Mouse (Mus musculus) myocyte (in vitro differentiated cells): ENCODE measurements at regions not wholly inside any gene's neighbourhood (a gene's known extent, or its start where the extent isn't known, plus 50 kb on each side); places are given as distances from the start of the nearest gene placed in this dataset.

ENCODE experiments used
- H3K27me3 ChIP-seq: one replicate; pipeline ENCODE4 v1.6.1; 2011; ENCODE audit not compliant: control insufficient read depth, insufficient read depth, insufficient read length
- H3K36me3 ChIP-seq: one replicate; pipeline ENCODE4 v1.6.1; 2011; ENCODE audit not compliant: control insufficient read depth, insufficient read depth
- H3K4me2 ChIP-seq: one replicate; pipeline ENCODE4 v1.6.1; 2011; ENCODE audit warnings: low read depth, control low read depth
- H3K4me3 ChIP-seq: one replicate; pipeline ENCODE4 v1.5.1; 2011; ENCODE audit warnings: mild to moderate bottlenecking, control low read depth, moderate library complexity
- H3K79me2 ChIP-seq: one replicate; pipeline ENCODE4 v1.6.1; 2011; ENCODE audit not compliant: control insufficient read depth, insufficient read depth
- H3ac ChIP-seq: one replicate; pipeline ENCODE4 v1.6.1; 2011; ENCODE audit not compliant: control insufficient read depth, insufficient read length
- CEBPB ChIP-seq: IDR thresholded peaks from 2 replicates; pipeline ENCODE4 v1.6.1; 2011; ENCODE audit warnings: mild to moderate bottlenecking, moderate library complexity; ENCODE audit not compliant: poor library complexity, insufficient read depth, severe bottlenecking
- E2F4 ChIP-seq: IDR thresholded peaks from one replicate; pipeline ENCODE4 v1.6.1; 2011; ENCODE audit warnings: mild to moderate bottlenecking, control low read depth, moderate library complexity; ENCODE audit not compliant: insufficient read depth
- MAX ChIP-seq: IDR thresholded peaks from one replicate; pipeline ENCODE4 v1.6.1; 2011; ENCODE audit warnings: low read depth, mild to moderate bottlenecking, control low read depth
- MYOD1 ChIP-seq, 3 experiments: IDR thresholded peaks; one replicate each; pipeline ENCODE4 v1.6.1; 2011; ENCODE audit warnings: control low read depth in 2 of 3, low read depth in 2 of 3, mild to moderate bottlenecking in 2 of 3, moderate library complexity in 1 of 3; ENCODE audit not compliant: insufficient read length in 2 of 3, control insufficient read depth in 1 of 3
- MYOG ChIP-seq, 3 experiments: IDR thresholded peaks; one replicate each; pipeline ENCODE4 v1.6.1; 2011; ENCODE audit warnings: control low read depth in 2 of 3, low read depth in 2 of 3, mild to moderate bottlenecking in 2 of 3; ENCODE audit not compliant: insufficient read length in 2 of 3, control insufficient read depth in 1 of 3, insufficient read depth in 1 of 3
- POLR2A ChIP-seq: IDR thresholded peaks from one replicate; pipeline ENCODE4 v1.6.1; 2011; ENCODE audit warnings: low read depth, mild to moderate bottlenecking, control low read depth, moderate library complexity; ENCODE audit not compliant: insufficient read length
- POLR2AphosphoS2 ChIP-seq: IDR thresholded peaks from one replicate; pipeline ENCODE4 v1.6.1; 2011; ENCODE audit warnings: low read depth, control low read depth; ENCODE audit not compliant: insufficient read length
- REST ChIP-seq: IDR thresholded peaks from one replicate; pipeline ENCODE4 v1.6.1; 2011; ENCODE audit warnings: mild to moderate bottlenecking, control low read depth, moderate library complexity; ENCODE audit not compliant: insufficient read depth, insufficient read length
- SRF ChIP-seq: IDR thresholded peaks from one replicate; pipeline ENCODE4 v1.6.1; 2011; ENCODE audit warnings: low read depth; ENCODE audit not compliant: control insufficient read depth, insufficient read length
- TCF12 ChIP-seq: IDR thresholded peaks from one replicate; pipeline ENCODE4 v1.6.1; 2011; ENCODE audit warnings: mild to moderate bottlenecking, control low read depth; ENCODE audit not compliant: poor library complexity, insufficient read depth, severe bottlenecking
- TCF3 ChIP-seq: IDR thresholded peaks from one replicate; pipeline ENCODE4 v1.6.1; 2011; ENCODE audit warnings: low read depth, control low read depth; ENCODE audit not compliant: insufficient read length
- USF1 ChIP-seq: IDR thresholded peaks from one replicate; pipeline ENCODE4 v1.6.1; 2011; ENCODE audit warnings: low read depth, mild to moderate bottlenecking, control low read depth, moderate library complexity

- no peak overlapping the region for H3K4me2 ChIP-seq
- no peak overlapping the region for H3K4me3 ChIP-seq
- no peak overlapping the region for H3ac ChIP-seq
- TF ChIP-seq CEBPB (no peak), POLR2A (no peak), REST (no peak), MYOD1 (IDR thresholded peaks at IDR 0.05; ENCODE audit: control insufficient read depth in 1 of 3, insufficient read length in 2 of 3, low read depth in 2 of 3) (no peak), TCF3 (no peak), MAX (no peak), TCF12 (no peak)
- H3K27me3 ChIP-seq: no peaks in the 10 kb centered on the region
- H3K79me2 ChIP-seq: no peaks in the 10 kb centered on the region
- no peaks in the 10 kb centered on the region for H3K36me3 ChIP-seq
These were observed 295.8 kb downstream of the Rwdd3 start for GRCm38 (mm10) chr3:120875740-120876139.

GRCm38 (mm10) chr3:120865036-120865435, 306.5 kb downstream of the Rwdd3 start:
- Histone ChIP-seq H3K36me3 (no peaks in the 10 kb centered on the region), H3K79me2 (no peaks in the 10 kb centered on the region), H3K4me3 (no peak overlapping the region), H3K27me3 (no peaks in the 10 kb centered on the region), H3ac (no peak overlapping the region), H3K4me2 (no peak overlapping the region)
- TF ChIP-seq SRF: no peak
- no peak for TF ChIP-seq USF1
- TF ChIP-seq TCF12: no peak
- TF ChIP-seq CEBPB: no peak

GRCm38 (mm10) chr3:120861641-120862040, 309.9 kb downstream of the Rwdd3 start:
- Histone ChIP-seq H3K27me3 (no peaks in the 10 kb centered on the region), H3K79me2 (no peaks in the 10 kb centered on the region), H3ac (no peak overlapping the region), H3K36me3 (no peaks in the 10 kb centered on the region), H3K4me2 (no peak overlapping the region), H3K4me3 (no peak overlapping the region)
- TF ChIP-seq E2F4: no peak
- TF ChIP-seq TCF12: no peak
- no peak for TF ChIP-seq SRF
- TF ChIP-seq TCF3: no peak
- no peak for TF ChIP-seq REST
- no peak for TF ChIP-seq POLR2AphosphoS2

GRCm38 (mm10) chr3:120858281-120858680, 313.2 kb downstream of the Rwdd3 start:
- no peak overlapping the region for H3K4me3 ChIP-seq
- TF ChIP-seq POLR2A (no peak), TCF12 (no peak), MYOD1 (IDR thresholded peaks at IDR 0.05; ENCODE audit: control insufficient read depth in 1 of 3, insufficient read length in 2 of 3, low read depth in 2 of 3) (no peak), SRF (no peak), CEBPB (no peak), E2F4 (no peak), MAX (no peak), MYOG (IDR thresholded peaks at IDR 0.05; ENCODE audit: control insufficient read depth in 1 of 3, insufficient read depth in 1 of 3, insufficient read length in 2 of 3, low read depth in 2 of 3) (no peak), USF1 (no peak), REST (no peak), TCF3 (no peak), POLR2AphosphoS2 (no peak)

GRCm38 (mm10) chr3:120854322-120854721, 317.2 kb downstream of the Rwdd3 start:
- no peaks in the 10 kb centered on the region for H3K27me3 ChIP-seq
- H3K36me3 ChIP-seq: no peaks in the 10 kb centered on the region
- H3ac ChIP-seq: no peak overlapping the region
- H3K79me2 ChIP-seq: no peaks in the 10 kb centered on the region
- H3K4me3 ChIP-seq: no peak overlapping the region
- no peak for TF ChIP-seq MYOG (IDR thresholded peaks at IDR 0.05; ENCODE audit: control insufficient read depth in 1 of 3, insufficient read depth in 1 of 3, insufficient read length in 2 of 3, low read depth in 2 of 3)
- TF ChIP-seq CEBPB: no peak
- TF ChIP-seq MYOD1 (IDR thresholded peaks at IDR 0.05; ENCODE audit: control insufficient read depth in 1 of 3, insufficient read length in 2 of 3, low read depth in 2 of 3): no peak
- no peak for TF ChIP-seq REST
- no peak for TF ChIP-seq POLR2AphosphoS2
- TF ChIP-seq POLR2A: no peak
- TF ChIP-seq SRF: no peak
- H3K4me2 ChIP-seq: no peak overlapping the region

More at GRCm38 (mm10) chr3:120858281-120858680, 313.2 kb downstream of the Rwdd3 start:
- H3K36me3 ChIP-seq: no peaks in the 10 kb centered on the region
- H3K4me2 ChIP-seq: no peak overlapping the region
- H3K79me2 ChIP-seq: no peaks in the 10 kb centered on the region
- H3ac ChIP-seq: no peak overlapping the region
- no peaks in the 10 kb centered on the region for H3K27me3 ChIP-seq
